Mouse (Mus musculus) MEL (cell line): Measurements from ENCODE around the gene Doc2g. TPM values are rescaled to one million over a fixed set of nuclear protein-coding genes. Genes with fewer than 3 reads are reported as not detected.

Experiments used
- DNase-seq: peaks from one replicate; pipeline ENCODE4 v3.0.0; 2011; ENCODE audit warnings: low read depth, low spot score
- H3K27ac ChIP-seq: 2 replicates; pipeline ENCODE4 v1.5.1; 2012; ENCODE audit warnings: low read depth, mild to moderate bottlenecking, control low read depth, low read length, moderate library complexity; ENCODE audit not compliant: control insufficient read depth
- H3K27me3 ChIP-seq, 2 experiments: fragments of 150-350 bp in 1 of 2; sonication (generic) in 1 of 2; 2 replicates each; pipeline ENCODE4 v1.6.1; 2012; ENCODE audit warnings: low read length in 2 of 2, mild to moderate bottlenecking in 2 of 2, improper control_type of control experiment in 1 of 2, moderate library complexity in 1 of 2; ENCODE audit not compliant: insufficient read depth in 2 of 2, control insufficient read depth in 1 of 2
- H3K36me3 ChIP-seq, 2 experiments: 2 replicates each; pipeline ENCODE4 v1.6.1; 2012 to 2014; ENCODE audit warnings: low read length in 2 of 2, improper control_type of control experiment in 1 of 2, inconsistent platforms in 1 of 2, mild to moderate bottlenecking in 1 of 2; ENCODE audit not compliant: insufficient read depth in 2 of 2, control insufficient read depth in 1 of 2
- H3K4me1 ChIP-seq, 2 experiments: fragments of 150-350 bp in 1 of 2; sonication (generic) in 1 of 2; 2 replicates each; pipeline ENCODE4 v1.6.1; 2012; ENCODE audit warnings: low read length in 2 of 2, improper control_type of control experiment in 1 of 2, mild to moderate bottlenecking in 1 of 2; ENCODE audit not compliant: insufficient read depth in 2 of 2, control insufficient read depth in 1 of 2
- H3K4me3 ChIP-seq, 2 experiments: fragments of 150-350 bp in 1 of 2; sonication (generic) in 1 of 2; 2 replicates each; pipeline ENCODE4 v1.5.1; 2012; ENCODE audit warnings: low read depth in 2 of 2, low read length in 2 of 2, mild to moderate bottlenecking in 2 of 2, moderate library complexity in 2 of 2, control low read depth in 1 of 2, improper control_type of control experiment in 1 of 2; ENCODE audit not compliant: control insufficient read depth in 1 of 2, insufficient read depth in 1 of 2
- H3K79me2 ChIP-seq: 2 replicates; pipeline ENCODE4 v1.6.1; 2012; ENCODE audit warnings: mild to moderate bottlenecking, low read length, moderate library complexity; ENCODE audit not compliant: control insufficient read depth, poor library complexity, insufficient read depth
- H3K9ac ChIP-seq: 2 replicates; pipeline ENCODE4 v1.6.1; 2012; ENCODE audit warnings: low read depth, mild to moderate bottlenecking, control low read depth, low read length, moderate library complexity; ENCODE audit not compliant: control insufficient read depth, poor library complexity, severe bottlenecking
- H3K9me3 ChIP-seq: fragments of 150-350 bp; sonication (generic); replicated peaks from 2 replicates; pipeline ENCODE4 v1.6.1; 2012; ENCODE audit warnings: mild to moderate bottlenecking, low read length, improper control_type of control experiment, moderate library complexity; ENCODE audit not compliant: insufficient read depth
- CHD1 ChIP-seq: IDR thresholded peaks from 2 replicates; pipeline ENCODE4 v1.6.1; 2012; ENCODE audit warnings: low read depth, mild to moderate bottlenecking, inconsistent platforms, low read length, improper control_type of control experiment
- CHD2 ChIP-seq: IDR thresholded peaks from 2 replicates; pipeline ENCODE4 v1.6.1; 2011; ENCODE audit warnings: low read length, improper control_type of control experiment
- CTCF ChIP-seq, 3 experiments: IDR thresholded peaks in 2 of 3; conservative IDR thresholded peaks in 1 of 3; 2 replicates each; pipeline ENCODE4 v1.5.1; 2011 to 2012; ENCODE audit warnings: low read length in 3 of 3, low read depth in 2 of 3, mild to moderate bottlenecking in 2 of 3, improper control_type of control experiment in 1 of 3, inconsistent platforms in 1 of 3, mixed read lengths in 1 of 3, moderate library complexity in 1 of 3; ENCODE audit not compliant: control insufficient read depth in 1 of 3, insufficient read depth in 1 of 3, poor library complexity in 1 of 3, severe bottlenecking in 1 of 3
- E2F4 ChIP-seq: IDR thresholded peaks from 2 replicates; pipeline ENCODE4 v1.6.1; 2011; ENCODE audit warnings: low read depth, low read length, improper control_type of control experiment, borderline replicate concordance
- ELF1 ChIP-seq: IDR thresholded peaks from 2 replicates; pipeline ENCODE4 v1.6.1; 2014; ENCODE audit warnings: low read depth, mild to moderate bottlenecking, inconsistent platforms, low read length, improper control_type of control experiment, moderate library complexity
- EP300 ChIP-seq, 2 experiments: IDR thresholded peaks; 2 replicates each; pipeline ENCODE4 v1.6.1; 2011; ENCODE audit warnings: improper control_type of control experiment in 2 of 2, low read length in 2 of 2, low read depth in 1 of 2, mild to moderate bottlenecking in 1 of 2
- GATA1 ChIP-seq: IDR thresholded peaks from 2 replicates; pipeline ENCODE4 v1.6.1; 2011; ENCODE audit warnings: low read depth, low read length, improper control_type of control experiment
- HCFC1 ChIP-seq: IDR thresholded peaks from 2 replicates; pipeline ENCODE4 v1.6.1; 2012; ENCODE audit warnings: low read depth, mild to moderate bottlenecking, inconsistent platforms, low read length, improper control_type of control experiment, moderate library complexity
- JUND ChIP-seq: IDR thresholded peaks from 2 replicates; pipeline ENCODE4 v1.6.1; 2011; ENCODE audit warnings: low read depth, mild to moderate bottlenecking, improper control_type of control experiment, low read length
- MAX ChIP-seq: IDR thresholded peaks from 2 replicates; pipeline ENCODE4 v1.6.1; 2011; ENCODE audit warnings: low read length, improper control_type of control experiment
- MAZ ChIP-seq: IDR thresholded peaks from 2 replicates; pipeline ENCODE4 v1.6.1; 2012; ENCODE audit warnings: low read depth, mild to moderate bottlenecking, inconsistent platforms, low read length, improper control_type of control experiment
- MEF2A ChIP-seq: IDR thresholded peaks from 2 replicates; pipeline ENCODE4 v1.6.1; 2014; ENCODE audit warnings: low read depth, mild to moderate bottlenecking, inconsistent platforms, low read length, improper control_type of control experiment; ENCODE audit not compliant: poor library complexity, insufficient replicate concordance, severe bottlenecking; ENCODE audit errors: extremely low read depth
- MXI1 ChIP-seq: IDR thresholded peaks from 2 replicates; pipeline ENCODE4 v1.6.1; 2011; ENCODE audit warnings: mild to moderate bottlenecking, low read depth, low read length, improper control_type of control experiment
- MYC ChIP-seq: IDR thresholded peaks from 2 replicates; pipeline ENCODE4 v1.6.1; 2011; ENCODE audit warnings: low read depth, mild to moderate bottlenecking, low read length, improper control_type of control experiment, moderate library complexity
- NRF1 ChIP-seq: IDR thresholded peaks from 2 replicates; pipeline ENCODE4 v1.6.1; 2014; ENCODE audit warnings: low read depth, mild to moderate bottlenecking, inconsistent platforms, low read length, improper control_type of control experiment, moderate library complexity; ENCODE audit not compliant: poor library complexity, insufficient read depth, severe bottlenecking
- POLR2A ChIP-seq, 2 experiments: IDR thresholded peaks; 2 replicates each; pipeline ENCODE4 v1.6.1; 2011 to 2012; ENCODE audit warnings: low read length in 2 of 2, mild to moderate bottlenecking in 2 of 2, control low read depth in 1 of 2, improper control_type of control experiment in 1 of 2, low read depth in 1 of 2, moderate library complexity in 1 of 2; ENCODE audit not compliant: control insufficient read depth in 1 of 2, insufficient read depth in 1 of 2, poor library complexity in 1 of 2
- POLR2AphosphoS2 ChIP-seq: IDR thresholded peaks from 2 replicates; pipeline ENCODE4 v1.6.1; 2011; ENCODE audit warnings: low read length, improper control_type of control experiment
- POLR2AphosphoS5 ChIP-seq: IDR thresholded peaks from 2 replicates; pipeline ENCODE4 v1.6.1; 2012; ENCODE audit warnings: low read depth, borderline replicate concordance, mild to moderate bottlenecking, inconsistent platforms, low read length, moderate library complexity, mixed read lengths
- RAD21 ChIP-seq: IDR thresholded peaks from 2 replicates; pipeline ENCODE4 v1.6.1; 2011; ENCODE audit warnings: mild to moderate bottlenecking, low read depth, low read length, improper control_type of control experiment
- SMC3 ChIP-seq: IDR thresholded peaks from 2 replicates; pipeline ENCODE4 v1.6.1; 2011; ENCODE audit warnings: low read depth, low read length, improper control_type of control experiment
- TAL1 ChIP-seq: IDR thresholded peaks from 2 replicates; pipeline ENCODE4 v1.6.1; 2012; ENCODE audit warnings: mild to moderate bottlenecking, inconsistent platforms, low read length, moderate library complexity, mixed read lengths
- TBP ChIP-seq: IDR thresholded peaks from 2 replicates; pipeline ENCODE4 v1.8.0; 2011; ENCODE audit warnings: low read depth, low read length, improper control_type of control experiment
- USF1 ChIP-seq: IDR thresholded peaks from 2 replicates; pipeline ENCODE4 v1.6.1; 2014; ENCODE audit warnings: low read depth, mild to moderate bottlenecking, inconsistent platforms, low read length, improper control_type of control experiment, moderate library complexity
- ZC3H11A ChIP-seq: IDR thresholded peaks from 2 replicates; pipeline ENCODE4 v1.6.1; 2012; ENCODE audit warnings: low read depth, mild to moderate bottlenecking, inconsistent platforms, low read length, improper control_type of control experiment
- ZMIZ1 ChIP-seq: IDR thresholded peaks from 2 replicates; pipeline ENCODE4 v1.6.1; 2012; ENCODE audit warnings: low read depth, mild to moderate bottlenecking, inconsistent platforms, low read length, improper control_type of control experiment, moderate library complexity
- ZNF384 ChIP-seq: IDR thresholded peaks from 2 replicates; pipeline ENCODE4 v1.6.1; 2012; ENCODE audit warnings: low read depth, mild to moderate bottlenecking, inconsistent platforms, low read length, improper control_type of control experiment
- polyA plus RNA-seq, 2 experiments: library from polyadenylated mRNA; stranded (reverse) in 1 of 2; unstranded in 1 of 2; fragments of >175 nt in 1 of 2; fragments of >200 nt in 1 of 2; gene quantifications; 2 replicates each; pipeline versions ENCODE4 v1.2.1 to v1.2.4; 2012; ENCODE audit warnings: low replicate concordance in 2 of 2, low read depth in 1 of 2; ENCODE audit not compliant: insufficient read length in 2 of 2, insufficient read depth in 1 of 2, missing spikeins in 1 of 2
- total RNA-seq: library from RNA; depleted of rRNA; stranded (reverse); fragments of 300-350 nt; gene quantifications from 2 replicates; pipeline ENCODE4 v1.2.3, GENCODE M21; 2012

Doc2g gene
- total and polyA plus RNA-seq, 3 experiments = 9.9 to 16.0 TPM; not detected in 1

GRCm38 (mm10) chr19:4004331-4004730 lies 1.2 kb downstream of the Doc2g start:
- Histone ChIP-seq H3K27ac (no peak overlapping the region), H3K4me3 (no peak overlapping the region), H3K36me3 (peaks cover 2 to 5% of the 10 kb centered on the region in 2 experiments; a peak in 3 of 4 replicates), H3K4me1 (peaks cover 0 to 10% of the 10 kb centered on the region in 2 experiments; a peak in 2 of 4 replicates), H3K27me3 (no peaks in the 10 kb centered on the region), H3K9ac (no peak overlapping the region)
- no peak for DNase-seq
- TF ChIP-seq USF1 (no peak), TAL1 (no peak), HCFC1 (no peak), CTCF (IDR thresholded peaks at IDR 0.05 in 2 of 3, conservative IDR thresholded peaks at IDR 0.05 in 1 of 3; ENCODE audit: control insufficient read depth in 1 of 3, insufficient read depth in 1 of 3, low read depth in 2 of 3, low read length in 3 of 3, poor library complexity in 1 of 3, severe bottlenecking in 1 of 3) (no peak), GATA1 (no peak), SMC3 (no peak), POLR2A (IDR thresholded peaks at IDR 0.05; ENCODE audit: control insufficient read depth in 1 of 2, insufficient read depth in 1 of 2, low read depth in 1 of 2, low read length in 2 of 2, poor library complexity in 1 of 2) (no peak), MAX (no peak), ELF1 (no peak), POLR2AphosphoS2 (no peak), JUND (no peak), E2F4 (no peak), ZC3H11A (no peak), MYC (no peak), POLR2AphosphoS5 (no peak), TBP (no peak)
- TF ChIP-seq, all 39 proteins: peak for 0
- H3K9me3 ChIP-seq = no peaks in the 10 kb centered on the region
- peaks cover 1% of the 10 kb centered on the region; the same call in 1 of the 2 replicates for H3K79me2 ChIP-seq

GRCm38 (mm10) chr19:4005091-4005490 lies 2.0 kb downstream of the Doc2g start:
- no peak overlapping the region for H3K9ac ChIP-seq
- H3K27me3 ChIP-seq = no peaks in the 10 kb centered on the region
- TF ChIP-seq CHD2 (no peak), CHD1 (no peak), TAL1 (no peak), MEF2A (no peak), ELF1 (no peak), ZMIZ1 (no peak), MXI1 (no peak), MYC (no peak), MAX (no peak), EP300 (IDR thresholded peaks at IDR 0.05; ENCODE audit: low read depth in 1 of 2, low read length in 2 of 2) (no peak), MAZ (no peak), NRF1 (no peak), POLR2A (IDR thresholded peaks at IDR 0.05; ENCODE audit: control insufficient read depth in 1 of 2, insufficient read depth in 1 of 2, low read depth in 1 of 2, low read length in 2 of 2, poor library complexity in 1 of 2) (no peak), ZNF384 (no peak), RAD21 (no peak)
- peaks cover 0 to 6% of the 10 kb centered on the region in 2 experiments; a peak in 2 of 4 replicates for H3K4me1 ChIP-seq
- peaks cover 2% of the 10 kb centered on the region in 2 experiments; a peak in 2 of 4 replicates for H3K36me3 ChIP-seq
- H3K79me2 ChIP-seq = peaks cover 1% of the 10 kb centered on the region; the same call in 1 of the 2 replicates
- DNase-seq = no peak
- no peak overlapping the region for H3K27ac ChIP-seq
- H3K4me3 ChIP-seq = no peak overlapping the region
- H3K9me3 ChIP-seq = no peaks in the 10 kb centered on the region
